Mouse (Mus musculus) stomach, adult 2 months (tissue): ENCODE measurements around the gene Ppp1r10. TPM values are rescaled to one million over a fixed set of nuclear protein-coding genes. Genes with fewer than 3 reads are reported as not detected.

ENCODE experiments used
- polyA plus RNA-seq: library from polyadenylated mRNA; depleted of rRNA; stranded (reverse); fragments of >200 nt; gene quantifications from 2 replicates; pipeline ENCODE4 v1.2.3, GENCODE M21; 2012; rRNA removed

Gene Ppp1r10
- polyA plus RNA-seq: 13.8 and 14.0 TPM in 2 replicates

DNA sequence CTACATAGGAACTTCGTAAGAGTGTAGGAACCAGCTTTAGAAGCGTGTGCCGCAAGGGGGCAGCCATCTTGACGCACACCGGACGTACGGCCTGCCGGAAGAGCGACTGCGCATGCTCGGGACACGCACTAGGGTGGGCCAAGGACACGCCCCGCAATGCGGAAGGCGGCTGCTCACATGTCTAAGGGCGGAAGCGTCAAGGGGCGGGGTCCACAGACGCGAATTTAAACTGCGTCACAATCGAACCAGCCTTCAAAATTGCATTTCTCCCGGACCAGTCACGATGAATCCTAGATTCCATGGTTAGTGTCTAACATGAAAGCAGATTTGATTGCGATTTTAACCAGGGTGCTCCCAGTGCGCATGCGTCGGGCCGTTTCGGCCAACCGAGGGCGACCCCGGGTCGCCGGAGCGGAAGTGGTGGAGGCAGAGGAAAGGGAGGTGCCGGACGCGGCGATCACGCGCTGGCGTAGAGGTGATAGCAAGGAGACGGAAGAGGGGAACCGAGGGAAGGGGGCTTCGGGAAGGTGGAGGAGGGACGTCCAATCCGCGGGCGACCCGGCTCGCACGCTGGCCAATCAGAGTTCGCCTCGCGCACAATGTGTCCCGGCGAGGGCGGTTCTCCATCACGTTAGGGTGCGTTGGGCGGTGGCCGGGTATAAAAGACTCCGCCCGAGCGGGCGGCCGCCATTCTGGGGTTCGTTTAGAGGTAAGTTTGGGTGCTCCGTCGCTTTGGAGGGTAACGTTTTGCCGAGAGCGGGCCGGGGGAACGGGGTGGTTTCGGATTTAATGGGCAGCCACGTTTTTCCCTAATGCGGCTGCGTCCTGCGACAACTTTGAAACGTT is at the start of gene Ppp1r10, which contains the start of gene Mrps18b:
Gene Ppp1r10, plus strand, starts transcription at position 138 of the 846 bp plus-strand sequence.
Gene Mrps18b, minus strand, starts transcription at position 93 of the 846 bp plus-strand sequence.

DNA sequence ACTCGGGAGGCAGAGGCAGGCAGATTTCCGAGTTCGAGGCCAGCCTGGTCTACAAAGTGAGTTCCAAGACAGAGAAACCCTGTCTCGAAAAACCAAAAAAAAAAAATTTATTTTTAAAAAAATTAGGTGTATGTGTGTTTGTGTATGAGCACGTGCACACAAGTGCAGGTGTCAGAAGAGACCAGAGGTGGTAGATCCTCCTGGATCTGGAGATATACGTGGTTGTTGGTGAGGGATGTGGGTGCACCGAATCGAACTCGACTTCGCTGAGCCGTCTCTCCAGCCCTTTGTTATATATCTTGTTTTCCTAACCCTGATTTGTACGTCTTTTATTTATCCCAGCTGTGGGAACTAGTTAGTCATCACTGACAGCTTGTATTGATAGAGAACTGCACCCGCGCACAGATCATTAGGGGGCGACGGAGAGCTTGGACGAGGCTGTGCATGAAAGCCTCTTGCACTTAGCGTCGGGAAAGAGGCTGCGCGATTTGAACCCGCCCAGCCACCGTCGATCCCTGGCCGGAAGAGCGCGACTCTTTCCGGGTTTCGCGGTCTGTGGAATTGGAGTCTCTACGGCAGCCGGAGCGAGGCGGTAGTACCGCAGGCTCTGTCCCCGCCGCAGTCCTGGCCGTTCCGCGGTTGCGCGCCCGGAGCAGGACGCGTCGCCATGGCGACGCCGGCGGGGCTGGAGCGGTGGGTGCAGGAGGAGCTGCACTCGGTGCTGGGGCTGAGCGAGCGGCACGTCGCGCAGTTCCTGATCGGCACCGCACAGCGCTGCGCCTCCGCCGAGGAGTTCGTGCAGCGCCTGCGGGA is 36.8 kb upstream of the Ppp1r10 start, which contains the start of gene Dhx16:
Gene Dhx16, plus strand, starts transcription at position 575 of the 813 bp plus-strand sequence.

GRCm38 (mm10) chr17:35896781-35897643 is 19.2 kb upstream of the Ppp1r10 start, which contains the start of gene 2310061I04Rik:
Gene 2310061I04Rik (minus strand): TSS chr17:35897431.

DNA sequence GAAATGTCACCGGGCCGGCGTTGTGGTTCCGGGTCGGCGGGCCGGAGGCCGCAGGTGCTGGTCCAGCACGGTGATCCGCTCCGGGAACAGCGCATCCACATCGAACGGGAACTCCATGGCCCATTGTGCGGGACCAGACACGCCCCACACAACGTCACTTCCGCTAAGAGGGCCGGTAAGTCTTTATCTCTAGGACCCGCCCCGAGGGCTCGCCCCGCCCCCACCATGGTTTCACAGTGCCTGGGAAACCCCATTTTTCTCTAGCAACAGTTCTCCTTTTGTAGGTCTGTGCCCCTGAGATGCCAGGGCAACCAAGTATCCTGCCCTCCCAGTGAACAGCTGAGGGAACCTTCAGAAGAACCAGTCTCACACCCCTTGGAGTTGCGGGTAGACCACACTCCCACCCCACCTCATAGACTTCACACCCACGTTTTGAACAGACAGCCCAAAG is 6.3 kb upstream of the Ppp1r10 start, which contains the start of gene Atat1:
Gene Atat1, minus strand, starts transcription at position 157 of the 451 bp plus-strand sequence.

GRCm38 (mm10) chr17:35969418-35970389 is 53.5 kb downstream of the Ppp1r10 start, which contains the start of gene Abcf1:
Gene Abcf1 (minus strand): TSS chr17:35969761.

GRCm38 (mm10) chr17:35979401-35980362 is 63.4 kb downstream of the Ppp1r10 start, which contains the start of the genes Gnl1 and Prr3:
Gene Gnl1 (plus strand): TSS chr17:35979851.
Gene Prr3 (minus strand): TSS chr17:35980236.

Other genes starting within 250 kb of the Ppp1r10 start
- gene Vars2, start 248.8 kb upstream of the Ppp1r10 start, polyA plus RNA-seq: 68.1 and 72.0 TPM in 2 replicates
- 10.7 and 12.3 TPM in 2 replicates for gene Gtf2h4, start 242.7 kb upstream of the Ppp1r10 start, polyA plus RNA-seq
- 58.9 and 65.6 TPM in 2 replicates for gene Ddr1, start 211.8 kb upstream of the Ppp1r10 start, polyA plus RNA-seq
- gene Ier3, start 94.8 kb upstream of the Ppp1r10 start, polyA plus RNA-seq: 23.9 and 30.3 TPM in 2 replicates
- 22.0 and 23.0 TPM in 2 replicates for gene Flot1, start 93.2 kb upstream of the Ppp1r10 start, polyA plus RNA-seq
- 102 and 111 TPM in 2 replicates for gene Tubb5, start 78.1 kb upstream of the Ppp1r10 start, polyA plus RNA-seq
- 1.1 and 2.2 TPM in 2 replicates for gene Mdc1, start 74.9 kb upstream of the Ppp1r10 start, polyA plus RNA-seq
- 9.1 and 10.5 TPM in 2 replicates for gene Nrm, start 55.1 kb upstream of the Ppp1r10 start, polyA plus RNA-seq
- gene Ppp1r18, start 50.8 kb upstream of the Ppp1r10 start, polyA plus RNA-seq: 12.3 and 16.8 TPM in 2 replicates
- gene Dhx16, start 36.6 kb upstream of the Ppp1r10 start, polyA plus RNA-seq: 20.6 and 21.0 TPM in 2 replicates
- gene 2310061I04Rik, start 19.0 kb upstream of the Ppp1r10 start, polyA plus RNA-seq: 53.9 and 85.6 TPM in 2 replicates
- gene Atat1, start 6.4 kb upstream of the Ppp1r10 start, polyA plus RNA-seq: 22.6 and 22.8 TPM in 2 replicates
- gene Mrps18b, start within 50 bp of the Ppp1r10 start, polyA plus RNA-seq: 38.4 and 50.2 TPM in 2 replicates
- 39.1 and 41.5 TPM in 2 replicates for gene Abcf1, start 53.3 kb downstream of the Ppp1r10 start, polyA plus RNA-seq
- gene Gnl1, start 63.4 kb downstream of the Ppp1r10 start, polyA plus RNA-seq: 9.6 and 12.7 TPM in 2 replicates
- 6.3 and 6.9 TPM in 2 replicates for gene Prr3, start 63.8 kb downstream of the Ppp1r10 start, polyA plus RNA-seq
- 0.18 and 0.83 TPM in 2 replicates for gene H2-T24, start 104.1 kb downstream of the Ppp1r10 start, polyA plus RNA-seq
- 60.2 and 70.8 TPM in 2 replicates for gene H2-T23, start 116.4 kb downstream of the Ppp1r10 start, polyA plus RNA-seq
- gene H2-T22, start 126.3 kb downstream of the Ppp1r10 start, polyA plus RNA-seq: 13.8 and 15.3 TPM in 2 replicates
- gene Gm6034, start 126.5 kb downstream of the Ppp1r10 start, polyA plus RNA-seq: 0.05 and 0.11 TPM in 2 replicates
- 0.05 TPM in 1 of 2 replicates, not detected in the other for gene Gm11127, start 141.9 kb downstream of the Ppp1r10 start, polyA plus RNA-seq
- gene Gm19684, start 205.2 kb downstream of the Ppp1r10 start, polyA plus RNA-seq: 0.12 TPM in 1 of 2 replicates, not detected in the other
- gene Gm7030, start 213.0 kb downstream of the Ppp1r10 start, polyA plus RNA-seq: not detected in 2 replicates